Mouse (Mus musculus) granulocyte monocyte progenitor cell, adult 5-6 weeks (primary cell): ENCODE results near the gene Lmod1. TPM values are rescaled to one million over a fixed set of nuclear protein-coding genes. Genes with fewer than 3 reads are reported as not detected.
A peak's percentile ranks its signal among the peaks of the same experiment; 100 is the strongest.

Experiments
- ATAC-seq: replicated peaks from 2 replicates; pipeline ENCODE4 v1.8.0; 2016; ENCODE audit warnings: mild to moderate bottlenecking, moderate TSS enrichment, inconsistent platforms; ENCODE audit not compliant: poor library complexity, severe bottlenecking
- total RNA-seq, 2 experiments: library from RNA; stranded (forward) in 1 of 2; stranded (reverse) in 1 of 2; fragments of 200-712, 200-1000 nt in 1 of 2; fragments of >200 nt in 1 of 2; fragmentation: Nextera tagmentation in 1 of 2; gene quantifications; 2 replicates each; pipeline ENCODE4 v1.2.3; 2014 to 2017

The Lmod1 gene
- not detected in 2 replicates for total RNA-seq (2014; fragmentation: Nextera tagmentation)
- total RNA-seq (2017), result not detected in 2 replicates

- no peak for ATAC-seq
These were observed at the start of gene Lmod1 for GRCm38 (mm10) chr1:135324571-135324970. Lmod1 (plus strand) TSS chr1:135324807.

GRCm38 (mm10) chr1:135280646-135281045 lies 44.0 kb upstream of the Lmod1 start:
- peak; percentile 38 for ATAC-seq

GRCm38 (mm10) chr1:135281841-135282240 lies 42.8 kb upstream of the Lmod1 start:
- no peak for ATAC-seq

GRCm38 (mm10) chr1:135282536-135283286 lies 41.9 kb upstream of the Lmod1 start:
- peak; percentile 85 for ATAC-seq

GRCm38 (mm10) chr1:135283287-135283825 lies 41.3 kb upstream of the Lmod1 start:
- peak; percentile 6; the same call in 1 of the 2 replicates for ATAC-seq

GRCm38 (mm10) chr1:135283826-135284291 lies 40.7 kb upstream of the Lmod1 start, which contains the start of gene Rnpep:
Rnpep (minus strand) TSS chr1:135284084.
- peak; percentile 66 for ATAC-seq

GRCm38 (mm10) chr1:135286311-135286710 lies 38.3 kb upstream of the Lmod1 start:
- ATAC-seq, result no peak

GRCm38 (mm10) chr1:135290908-135291307 lies 33.7 kb upstream of the Lmod1 start:
- ATAC-seq, result no peak

GRCm38 (mm10) chr1:135311356-135311755 lies 13.3 kb upstream of the Lmod1 start:
- ATAC-seq, result no peak

- no peak for ATAC-seq
These were observed 12.4 kb upstream of the Lmod1 start for GRCm38 (mm10) chr1:135312201-135312600.

GRCm38 (mm10) chr1:135313284-135314031 lies 11.1 kb upstream of the Lmod1 start, which contains the start of gene Timm17a:
Timm17a (minus strand) TSS chr1:135313778.
- peak; percentile 100 for ATAC-seq

GRCm38 (mm10) chr1:135323367-135323901 lies 1.2 kb upstream of the Lmod1 start:
- ATAC-seq, result no peak

GRCm38 (mm10) chr1:135325934-135326333 lies 1.3 kb downstream of the Lmod1 start:
- ATAC-seq, result no peak

GRCm38 (mm10) chr1:135328368-135328767 lies 3.8 kb downstream of the Lmod1 start:
- ATAC-seq, result no peak

GRCm38 (mm10) chr1:135330578-135330977 lies 6.0 kb downstream of the Lmod1 start:
- no peak for ATAC-seq

- no peak for ATAC-seq
These were observed 17.3 kb downstream of the Lmod1 start for GRCm38 (mm10) chr1:135341947-135342346.

GRCm38 (mm10) chr1:135344026-135344425 lies 19.4 kb downstream of the Lmod1 start:
- ATAC-seq, result peak; percentile 40

- no peak for ATAC-seq
These were observed 22.3 kb downstream of the Lmod1 start for GRCm38 (mm10) chr1:135346891-135347290.

- ATAC-seq, result no peak
These were observed 23.0 kb downstream of the Lmod1 start for GRCm38 (mm10) chr1:135347498-135348169.

- no peak for ATAC-seq
These were observed 27.3 kb downstream of the Lmod1 start for GRCm38 (mm10) chr1:135351953-135352352.
